Mouse (Mus musculus) neural tube, embryonic 11.5 days (tissue): ENCODE results near the gene Igbp1b. TPM values are rescaled to one million over a fixed set of nuclear protein-coding genes. Genes with fewer than 3 reads are reported as not detected.

ENCODE experiments used
- polyA plus RNA-seq: library from polyadenylated mRNA; unstranded; fragments of >200 nt; fragmentation: Nextera tagmentation; extraction: Ambion mirVana; gene quantifications from 2 replicates; pipeline ENCODE4 v1.2.1, GENCODE M21; 2014

Gene Igbp1b
- polyA plus RNA-seq, 1 experiment from 2014 or later = not detected

Other genes with a start within 250 kb of the Igbp1b start
- 10.6 and 11.3 TPM in 2 replicates for gene Lmo3, start 76.6 kb downstream of the Igbp1b start, polyA plus RNA-seq